Mouse (Mus musculus): ENCODE results near the gene Gkn3.

DNA sequence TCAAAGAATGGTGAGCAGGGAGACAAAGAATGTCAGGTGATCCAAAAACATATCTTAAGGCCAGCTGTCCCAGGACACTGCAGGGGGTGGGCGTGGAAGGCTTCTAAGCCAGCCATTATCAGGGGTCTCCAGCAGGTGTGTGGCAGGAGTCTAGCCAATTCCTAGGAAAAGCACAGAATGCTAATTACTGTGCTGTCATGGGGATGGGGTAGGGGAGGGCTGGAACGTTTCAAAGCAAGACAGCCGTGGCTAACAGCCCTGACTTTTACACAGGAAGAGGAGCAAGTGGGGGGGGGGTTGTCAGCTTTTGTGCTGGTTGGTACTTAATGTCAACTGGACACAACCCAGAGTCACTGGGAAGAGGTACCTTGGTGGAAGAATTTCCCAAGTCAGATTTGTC, 23.3 kb upstream of the Gkn3 start:
- TF ChIP-seq CTCF (IDR thresholded peaks at IDR 0.05): no peak
- no peak for TF ChIP-seq EP300 (IDR thresholded peaks at IDR 0.05)

All from lung, postnatal 0 days (tissue).